Mouse (Mus musculus): ENCODE results near the gene Stx3.

DNA sequence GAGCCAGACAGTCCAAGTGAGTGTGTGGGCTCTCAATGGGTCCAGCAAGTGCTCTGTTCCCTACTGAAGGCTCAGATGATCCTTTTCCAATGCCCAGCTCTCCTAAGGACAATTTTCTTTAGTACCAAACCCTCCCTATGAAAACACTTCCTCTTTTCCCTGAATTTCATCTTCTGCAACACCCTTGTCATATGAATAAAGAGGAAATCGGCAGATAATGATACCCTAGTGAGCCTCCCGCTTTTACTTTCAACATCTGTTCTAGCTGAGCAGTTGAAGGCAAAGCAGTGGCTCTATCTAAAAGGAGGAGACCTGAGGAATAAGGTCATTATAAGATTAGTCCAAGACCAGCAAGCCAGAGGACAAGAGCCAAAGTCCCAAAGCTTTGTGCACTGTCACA, 10.8 kb downstream of the Stx3 start:
- no peak for TF ChIP-seq CTCF (IDR thresholded peaks at IDR 0.05; ENCODE audit: low read depth)
- TF ChIP-seq EP300 (optimal IDR thresholded peaks at IDR 0.05): no peak
